10 mouse cellular contexts compared by ENCODE assay signal in genomic region chr5:30588301-30588968, GRCm38 (mm10). TPM values are rescaled to one million over a fixed set of nuclear protein-coding genes. Genes with fewer than 3 reads are reported as not detected.
A peak's percentile ranks its signal among the peaks of the same experiment; 100 is the strongest.
DNase-seq lines count a peak whose midpoint lies in the region; ATAC-seq and TF ChIP-seq lines count a peak whose summit lies in the region.
"Had no signal": no experiment of that assay in that cellular context is flagged by ENCODE, and none has a peak within 500 bp of the region (broad histone marks: within the 10 kb centered on the region; RNA-seq: fewer than 3 reads in every experiment).

No protein-coding gene starts in this region.

- H3K9me3 ChIP-seq in E14TG2a.4 (ENCODE audit: low read length) = no peaks in the 10 kb centered on the region
- H3K9me3 ChIP-seq in neural tube, embryonic 14.5 days (ENCODE audit: control insufficient read depth, low read length) = no peaks in the 10 kb centered on the region

- no peak for TF ChIP-seq CTCF in E14TG2a.4 (conservative IDR thresholded peaks at IDR 0.05; ENCODE audit: low read length)

- peak; percentile 67 for ATAC-seq in neural tube, embryonic 14.5 days (ENCODE audit: low read depth)
- no peak for ATAC-seq in erythroid progenitor cell, adult 5-6 weeks (replicated peaks; ENCODE audit: low FRiP score, poor library complexity, severe bottlenecking)

- intact Hi-C loops in heart, postnatal 10 days (cut with DNase I) = loop anchor here (5.0 kb wide), 2 partner anchors 34 to 71 kb away; no protein-coding TSS in a partner anchor

- H3K27me3 ChIP-seq in E14TG2a.4 (ENCODE audit: insufficient read depth, low read length) = peaks cover 81% of the 10 kb centered on the region
- peaks cover 6% of the 10 kb centered on the region; the same call in 1 of the 2 replicates for H3K27me3 ChIP-seq in neural tube, embryonic 14.5 days (ENCODE audit: control insufficient read depth, insufficient read depth, low read length)

- peak overlapping the region; percentile 91 for H3K4me2 ChIP-seq in neural tube, embryonic 14.5 days (ENCODE audit: low read depth, low read length)

- DNase-seq in adrenal gland, postnatal 14 days = peak; percentile 82
- no peak for DNase-seq in adrenal gland, adult 8-10 months
- peak; percentile 73 for DNase-seq in embryo, embryonic 10 days (ENCODE audit: low spot score)
- DNase-seq in heart, postnatal 10 days = peak; percentile 43 to 53
- peak; percentile 10 for DNase-seq in liver

- under 1% methylated on average over 49 of the region's 70 CpGs for WGBS in neural tube, embryonic 14.5 days

- H3K9ac ChIP-seq in neural tube, embryonic 14.5 days (replicated peaks; ENCODE audit: low read depth, low read length) = peak overlapping the region; percentile 80

- H3K36me3 ChIP-seq in E14TG2a.4 (ENCODE audit: insufficient read depth, low read length) = no peaks in the 10 kb centered on the region
- no peaks in the 10 kb centered on the region for H3K36me3 ChIP-seq in neural tube, embryonic 14.5 days (ENCODE audit: control insufficient read depth, insufficient read depth, low read length)

- H3K27ac ChIP-seq in neural tube, embryonic 14.5 days (ENCODE audit: low read depth, low read length) = peak overlapping the region; percentile 78

- peaks cover 6% of the 10 kb centered on the region for H3K4me1 ChIP-seq in E14TG2a.4 (replicated peaks; ENCODE audit: low read depth, low read length)
- peaks cover 5% of the 10 kb centered on the region; the same call in 1 of the 2 replicates for H3K4me1 ChIP-seq in neural tube, embryonic 14.5 days (ENCODE audit: control insufficient read depth, insufficient read depth, low read length)

- H3K4me3 ChIP-seq in E14TG2a.4 (replicated peaks; ENCODE audit: low read length) = peak overlapping the region; percentile 80
- peak overlapping the region; percentile 61 for H3K4me3 ChIP-seq in neural tube, embryonic 14.5 days (ENCODE audit: low read depth, low read length)

RNA-seq across cellular contexts. Expression of gene Kcnk3, which starts 0.5 kb away (rescaled TPM):
- 678 and 701 TPM in 2 replicates for total RNA-seq in adrenal gland, postnatal 14 days (2021)
- 1,000 to 10,000 TPM; 1,385 to 1,638 (median 1,575) TPM for total RNA-seq in adrenal gland, adult 8-10 months (2022)
- total RNA-seq in heart, postnatal 10 days (2021) = 100 to 1,000 TPM; 159 to 183 TPM
- polyA plus RNA-seq in neural tube, embryonic 14.5 days (2014; fragmentation: Nextera tagmentation; extraction: Ambion mirVana) = 10.5 and 12.9 TPM in 2 replicates
- not detected in 2 replicates for total RNA-seq in erythroid progenitor cell, adult 5-6 weeks (2015; ENCODE audit: low replicate concordance)
- not detected in 2 replicates for total RNA-seq in erythroid progenitor cell, adult 5-6 weeks (2017; ENCODE audit: low replicate concordance)
- polyA plus RNA-seq: C2C12 had no signal

RNA-seq across cellular contexts. Expression of gene Cib4, which starts 42.8 kb away (rescaled TPM):
- 1.0 and 1.4 TPM in 2 replicates for total RNA-seq in adrenal gland, postnatal 14 days (2021)
- total RNA-seq in adrenal gland, adult 8-10 months (2022) = 1 to 10 TPM; 1.9 to 6.7 (median 3.7) TPM
- total RNA-seq in heart, postnatal 10 days (2021) = not detected
- polyA plus RNA-seq in neural tube, embryonic 14.5 days (2014; fragmentation: Nextera tagmentation; extraction: Ambion mirVana) = not detected in 2 replicates
- total RNA-seq in erythroid progenitor cell, adult 5-6 weeks (2015; ENCODE audit: low replicate concordance) = not detected in 2 replicates
- total RNA-seq in erythroid progenitor cell, adult 5-6 weeks (2017; ENCODE audit: low replicate concordance) = not detected in 2 replicates
- total RNA-seq: heart, postnatal 14 days had no signal
- polyA plus RNA-seq: C2C12 had no signal

RNA-seq across cellular contexts. Expression of gene Slc35f6, which starts 59.3 kb away (rescaled TPM):
- 33.9 and 38.9 TPM in 2 replicates for total RNA-seq in adrenal gland, postnatal 14 days (2021)
- total RNA-seq in adrenal gland, adult 8-10 months (2022) = 10 to 100 TPM; 39.8 to 60.3 (median 49.4) TPM
- total RNA-seq in heart, postnatal 10 days (2021) = 10 to 100 TPM; 42.1 to 45.4 TPM
- polyA plus RNA-seq in neural tube, embryonic 14.5 days (2014; fragmentation: Nextera tagmentation; extraction: Ambion mirVana) = 33.1 and 37.1 TPM in 2 replicates
- total RNA-seq in erythroid progenitor cell, adult 5-6 weeks (2015; ENCODE audit: low replicate concordance) = 9.4 and 13.4 TPM in 2 replicates
- total RNA-seq in erythroid progenitor cell, adult 5-6 weeks (2017; ENCODE audit: low replicate concordance) = 11.2 and 16.7 TPM in 2 replicates

Comparison
In these comparisons a context has a peak if more than half of its experiments do, and no peak if none do; other contexts are left out.
1. RNA of gene Kcnk3, which starts 0.5 kb away (total RNA-seq): 1,385 to 1,638 TPM in adrenal gland, adult 8-10 months, 678 to 701 TPM in adrenal gland, postnatal 14 days and 159 to 183 TPM in heart, postnatal 10 days; not detected in erythroid progenitor cell, adult 5-6 weeks; every median in the first group is over 100 times any median in the second.